Mouse (Mus musculus) left cerebral cortex, postnatal 10 days (tissue): Measurements from ENCODE around the gene Bcas3. TPM values are rescaled to one million over a fixed set of nuclear protein-coding genes. Genes with fewer than 3 reads are reported as not detected.

ENCODE experiments used
- DNase-seq, 2 experiments: peaks; one replicate each; pipeline ENCODE4 v3.0.0; 2021 to 2022; ENCODE audit warnings: low spot score in 2 of 2, mixed read lengths in 1 of 2; ENCODE audit errors: extremely low spot score in 1 of 2
- intact Hi-C: fragments of 180-260 bp; cut with DNase I; formaldehyde crosslinking; loops from one replicate; pipeline ENCODE4 v1.15.1; 2025
- total RNA-seq, 2 experiments: library from RNA; stranded (reverse); gene quantifications; 2 replicates each; pipeline ENCODE4 v1.2.3; 2021

The Bcas3 gene
- total RNA-seq, 2 experiments from 2014 or later, result 49.2 to 61.1 TPM

DNA sequence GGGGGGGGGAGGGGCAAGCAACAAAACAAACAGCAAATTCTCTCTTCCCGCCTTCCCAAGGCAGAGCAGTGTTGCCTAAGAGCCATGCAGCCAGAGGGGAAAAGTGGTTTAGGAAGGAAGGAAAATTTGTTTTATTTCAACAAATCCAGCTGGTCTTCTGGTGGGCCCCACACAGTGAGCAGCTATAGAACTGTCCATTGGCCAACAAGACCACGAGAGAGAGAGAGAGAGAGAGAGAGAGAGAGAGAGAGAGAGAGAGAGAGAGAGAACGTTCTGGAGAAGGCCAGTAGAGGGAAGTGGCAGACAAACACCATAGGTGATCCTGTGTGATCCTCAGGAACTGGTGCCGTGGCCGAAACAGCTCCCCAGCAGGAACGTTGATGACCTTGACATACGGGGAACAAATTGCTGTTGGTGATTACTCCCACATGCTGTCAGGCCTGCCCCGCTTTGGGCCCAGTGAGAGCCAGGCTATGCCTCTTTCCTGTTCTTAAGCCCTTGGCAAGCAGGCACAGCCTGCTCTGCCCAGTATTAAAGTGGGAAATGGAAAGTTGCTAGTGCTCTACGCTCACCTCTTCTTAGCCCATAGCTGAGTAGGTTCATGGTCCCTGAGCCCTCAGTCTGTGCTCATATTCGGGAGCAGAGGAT, 323.5 kb downstream of the Bcas3 start:
- no peak for DNase-seq
- intact Hi-C loops, result no loop called here

DNA sequence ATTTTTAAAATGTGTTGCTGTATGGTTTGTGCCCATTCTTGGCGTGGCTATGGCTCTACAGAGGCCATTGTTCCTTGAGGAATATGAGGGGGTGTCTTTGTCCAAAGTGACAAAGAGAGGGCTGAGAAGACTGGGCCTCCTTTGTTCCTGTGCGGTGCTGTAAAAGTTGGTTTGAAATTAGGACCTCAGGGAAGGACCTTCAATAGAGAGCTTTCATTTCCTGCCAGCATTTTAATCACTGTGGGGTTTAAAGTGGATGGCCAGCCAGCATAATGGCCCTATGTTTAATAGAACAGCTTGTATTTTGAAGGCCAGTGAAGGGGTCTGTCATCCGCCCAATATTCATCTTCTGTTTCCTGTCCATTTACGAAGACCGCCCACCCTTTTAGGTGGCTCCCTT, 325.7 kb downstream of the Bcas3 start:
- intact Hi-C loops, result no loop called here
- DNase-seq, result peak in 1 of 2 experiments; percentile 13

- intact Hi-C loops, result no loop called here
- DNase-seq, result no peak
These were observed 328.8 kb downstream of the Bcas3 start for GRCm38 (mm10) chr11:85681580-85682419.

GRCm38 (mm10) chr11:85684981-85685380, 332.0 kb downstream of the Bcas3 start:
- intact Hi-C loops, result no loop called here

GRCm38 (mm10) chr11:85687816-85688439, 335.0 kb downstream of the Bcas3 start:
- intact Hi-C loops, result no loop called here
- DNase-seq, result no peak

More at GRCm38 (mm10) chr11:85684981-85685380, 332.0 kb downstream of the Bcas3 start:
- no peak for DNase-seq

DNA sequence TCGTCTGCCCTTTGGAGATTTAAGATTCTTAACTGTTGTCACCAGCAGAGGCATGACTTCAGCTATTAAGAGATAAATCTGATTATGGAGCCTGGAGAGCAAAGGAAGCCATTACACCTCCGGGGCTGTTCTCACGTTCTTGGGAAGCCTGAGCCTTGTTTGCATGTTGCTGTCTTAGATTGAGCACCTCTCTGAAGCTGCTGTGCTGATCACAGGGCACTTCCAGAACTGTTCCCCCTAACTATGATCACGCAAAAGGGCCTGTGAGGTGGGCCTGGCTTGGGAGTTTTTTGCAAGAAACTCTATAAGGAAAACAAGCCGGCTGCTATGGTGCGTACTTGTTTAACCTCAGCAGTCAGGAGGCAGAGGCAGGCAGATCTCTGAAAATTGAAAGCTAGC, 335.5 kb downstream of the Bcas3 start:
- no peak for DNase-seq
- intact Hi-C loops, result no loop called here

GRCm38 (mm10) chr11:85689226-85689625, 336.3 kb downstream of the Bcas3 start:
- intact Hi-C loops, result no loop called here
- no peak for DNase-seq

DNA sequence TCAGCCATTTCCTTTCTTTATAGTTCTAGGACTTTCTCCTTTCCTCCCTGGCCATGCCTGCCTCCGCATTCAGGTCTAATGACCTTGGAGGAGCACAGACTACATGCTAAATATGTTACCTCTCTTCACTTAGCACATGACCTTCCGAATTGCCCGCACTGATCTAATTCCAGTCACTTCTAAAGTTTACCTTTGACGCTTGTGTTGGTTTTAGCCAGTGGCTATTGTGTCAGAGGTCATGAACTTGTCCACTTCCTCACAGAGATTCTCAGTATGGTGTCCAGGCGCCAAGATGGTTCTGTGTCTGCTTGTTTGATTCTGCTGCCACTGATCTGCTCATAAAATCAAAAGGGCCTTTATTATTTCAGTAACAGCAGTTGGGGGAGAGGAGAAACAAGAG, 338.3 kb downstream of the Bcas3 start:
- no peak for DNase-seq

DNA sequence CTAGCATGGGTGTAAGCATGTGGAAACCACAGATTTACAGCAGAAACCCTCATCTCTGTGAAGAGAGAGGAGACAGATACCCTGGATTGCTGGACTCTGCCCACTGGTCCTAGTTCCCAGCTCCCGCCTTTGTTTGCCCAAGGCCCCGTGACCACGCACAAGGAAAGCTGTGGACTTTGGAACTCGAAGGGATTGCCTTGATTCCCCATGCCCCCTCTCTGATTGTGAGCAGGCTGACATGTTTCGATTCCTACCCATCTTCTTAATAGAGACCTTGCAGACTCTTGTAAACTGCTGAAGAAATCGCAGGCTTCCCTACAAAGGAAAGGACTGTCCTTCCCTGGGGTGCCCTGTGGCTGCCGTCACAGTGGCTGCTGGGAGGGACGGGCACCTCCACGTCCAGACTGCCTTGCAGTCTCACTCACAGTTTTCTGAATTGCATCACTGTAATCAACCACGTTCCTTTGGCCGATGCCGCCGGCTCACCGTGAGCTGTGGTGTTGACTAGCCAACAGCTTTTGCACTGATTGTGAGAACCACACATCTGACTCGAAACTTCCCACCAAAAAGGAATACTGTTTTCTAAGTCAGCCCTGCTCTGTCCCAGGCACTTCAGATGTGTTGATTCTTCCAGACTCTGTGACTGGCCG, 342.8 kb downstream of the Bcas3 start:
- intact Hi-C loops, result no loop called here
- DNase-seq, result no peak

More for the DNA sequence above, 338.3 kb downstream of the Bcas3 start:
- intact Hi-C loops, result no loop called here

- intact Hi-C loops, result no loop called here
- DNase-seq, result no peak
These were observed 343.8 kb downstream of the Bcas3 start for GRCm38 (mm10) chr11:85696491-85697398.

DNA sequence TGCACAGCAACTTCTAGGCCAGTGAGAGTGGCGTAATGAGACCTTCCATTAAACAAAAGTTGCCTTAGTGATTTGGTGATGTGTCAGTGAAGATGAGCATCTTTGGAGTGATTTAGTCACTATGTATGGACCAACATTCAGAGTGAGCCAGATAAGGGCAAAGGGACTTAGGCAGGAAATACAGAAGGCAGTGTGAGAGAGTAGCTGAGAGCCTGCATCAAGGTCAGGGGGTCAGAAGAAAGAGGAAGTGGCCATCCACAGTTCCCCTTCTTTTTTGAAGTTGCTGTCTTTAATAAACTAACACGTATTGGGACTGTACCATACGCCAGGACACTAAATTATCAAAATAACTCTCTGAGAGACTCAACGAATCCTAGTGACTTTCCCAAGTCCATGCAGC, 344.5 kb downstream of the Bcas3 start:
- DNase-seq, result no peak
- intact Hi-C loops, result no loop called here

DNA sequence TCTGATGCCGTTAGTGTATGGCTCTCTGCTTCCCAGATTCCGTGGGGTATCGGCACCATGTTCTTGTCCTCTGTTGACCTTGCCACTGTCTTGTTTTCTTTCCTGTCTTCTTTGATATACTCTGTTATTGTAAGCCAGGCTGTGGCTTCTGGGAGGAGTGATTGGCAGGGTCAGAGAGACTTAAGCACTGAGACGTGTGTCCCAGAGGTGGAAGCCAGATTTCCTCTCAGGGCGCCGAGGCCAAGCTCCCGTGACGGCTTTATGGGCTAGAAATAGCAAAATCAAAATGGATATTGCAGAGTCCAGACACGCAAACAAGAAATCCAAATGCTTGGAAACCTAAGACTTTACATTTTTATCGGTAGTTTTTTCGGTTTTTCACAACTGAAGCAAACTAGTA, 345.3 kb downstream of the Bcas3 start:
- no peak for DNase-seq
- intact Hi-C loops, result no loop called here

DNA sequence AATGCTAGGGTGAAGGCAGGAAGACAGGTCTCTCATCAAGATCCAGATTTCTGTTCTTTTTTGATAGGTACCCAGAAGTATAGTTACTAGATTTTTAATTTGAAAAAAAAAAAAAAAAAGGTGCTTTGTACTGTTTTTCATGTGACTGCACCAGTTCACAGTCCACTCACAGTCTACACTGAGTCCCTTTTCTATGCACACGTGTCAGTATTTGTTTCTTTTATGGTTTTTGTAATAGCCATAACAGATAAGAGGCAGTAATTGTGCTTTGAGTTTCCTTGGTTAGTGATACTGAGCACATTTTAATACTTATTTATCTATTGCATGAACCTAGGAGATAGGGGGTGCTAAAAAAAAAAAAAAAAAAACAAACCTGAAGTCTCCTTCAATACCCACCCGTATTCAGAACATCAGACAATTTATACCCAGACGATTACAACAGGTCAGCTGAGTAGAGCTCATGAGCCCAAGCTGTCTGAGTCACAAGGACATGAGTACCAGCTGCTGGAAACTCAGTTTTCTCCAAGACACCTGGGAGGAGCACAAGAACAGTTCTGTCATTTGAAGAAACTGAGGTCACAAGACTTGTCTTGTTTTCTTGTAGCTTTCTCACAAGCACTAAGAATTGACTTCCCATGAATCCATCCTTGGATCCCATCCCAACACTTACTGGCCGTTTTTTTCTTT, 351.2 kb downstream of the Bcas3 start:
- intact Hi-C loops, result no loop called here
- no peak for DNase-seq

GRCm38 (mm10) chr11:85706630-85707029, 353.7 kb downstream of the Bcas3 start:
- intact Hi-C loops, result no loop called here
- no peak for DNase-seq

- intact Hi-C loops, result no loop called here
- DNase-seq, result no peak
These were observed 354.5 kb downstream of the Bcas3 start for GRCm38 (mm10) chr11:85707496-85707895.

- no peak for DNase-seq
- intact Hi-C loops, result no loop called here
These were observed 356.2 kb downstream of the Bcas3 start for GRCm38 (mm10) chr11:85709147-85709546.

DNA sequence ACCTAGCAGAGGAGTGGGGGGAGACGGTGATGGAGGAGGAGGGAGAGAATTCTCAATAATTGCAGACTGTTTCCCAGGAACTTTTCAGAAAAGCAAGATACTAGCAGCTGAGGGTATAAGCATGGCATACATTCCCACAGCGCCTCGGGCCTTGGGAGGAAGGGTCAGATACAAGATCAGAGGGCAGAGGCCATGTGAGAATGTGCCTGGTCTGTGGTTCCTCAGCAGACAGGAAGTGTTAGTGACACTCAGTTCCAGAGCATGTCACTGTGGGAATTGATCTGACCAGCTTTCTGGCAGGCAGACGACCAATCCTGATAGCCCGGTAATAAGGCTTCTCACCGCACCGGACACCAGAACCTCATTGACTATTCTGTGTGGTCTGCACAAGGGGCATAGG, 357.2 kb downstream of the Bcas3 start:
- no peak for DNase-seq
- intact Hi-C loops, result no loop called here
